In the genomic region with DNA sequence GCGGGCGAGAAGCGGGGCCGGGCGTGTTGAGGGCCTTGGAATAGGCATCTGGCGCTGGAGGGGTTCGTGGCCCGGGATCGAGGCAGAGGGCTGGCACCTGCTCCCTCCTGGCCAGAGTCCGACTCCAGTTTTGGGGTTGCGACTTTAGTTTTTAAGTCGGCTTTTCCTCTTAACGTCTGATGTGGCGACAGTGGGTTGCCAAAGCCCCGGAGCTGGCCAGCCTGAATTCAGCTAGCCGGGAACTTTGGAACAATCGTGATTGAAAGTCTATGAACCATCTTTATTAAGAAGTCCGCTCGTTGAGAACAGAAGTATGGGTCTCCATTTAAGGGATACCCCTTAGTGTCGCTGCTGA, we compare ENCODE assay signal across 9 mouse cellular contexts. TPM values are rescaled to one million over a fixed set of nuclear protein-coding genes. Genes with fewer than 3 reads are reported as not detected.
DNase-seq lines count a peak whose midpoint lies in the region; ATAC-seq and TF ChIP-seq lines count a peak whose summit lies in the region.
"Had no signal": no experiment of that assay in that cellular context is flagged by ENCODE, and none has a peak within 500 bp of the region (broad histone marks: within the 10 kb centered on the region; RNA-seq: fewer than 3 reads in every experiment).

No protein-coding gene starts in this region.

- WGBS in spleen, adult 2 months, result 1% methylated on average over 20 of the region's 20 CpGs
- WGBS in liver, embryonic 11.5 days, result 2% methylated on average over 20 of the region's 20 CpGs
- under 1% methylated on average over 20 of the region's 20 CpGs for WGBS in stomach, postnatal 0 days

- H3K4me3 ChIP-seq in erythroblast, embryonic 14.5 days (replicated peaks), result peak overlapping the region; percentile 70
- H3K4me3 ChIP-seq in spleen, adult 2 months (ENCODE audit: extremely low read depth, insufficient read depth, insufficient read length), result peak overlapping the region; percentile 89
- peak overlapping the region; percentile 88 for H3K4me3 ChIP-seq in liver, embryonic 11.5 days (ENCODE audit: low read depth, low read length)
- H3K4me3 ChIP-seq in stomach, postnatal 0 days (ENCODE audit: low read depth, low read length), result peak overlapping the region; percentile 70

- no peak for TF ChIP-seq EP300 in stomach, postnatal 0 days (optimal IDR thresholded peaks at IDR 0.05)

- no peak for TF ChIP-seq POLR2A in spleen, adult 2 months (IDR thresholded peaks at IDR 0.05; ENCODE audit: low read depth, low read length)

- peaks cover 50% of the 10 kb centered on the region for H3K36me3 ChIP-seq in erythroblast, embryonic 14.5 days (ENCODE audit: control insufficient read depth)
- peaks cover 7% of the 10 kb centered on the region for H3K36me3 ChIP-seq in spleen, adult 2 months (ENCODE audit: control insufficient read depth, insufficient read depth, low read length)
- peaks cover 10% of the 10 kb centered on the region; the same call in 1 of the 2 replicates for H3K36me3 ChIP-seq in liver, embryonic 11.5 days (ENCODE audit: control insufficient read depth, insufficient read depth, low read length)
- peaks cover 1% of the 10 kb centered on the region; the same call in 1 of the 2 replicates for H3K36me3 ChIP-seq in stomach, postnatal 0 days (ENCODE audit: control insufficient read depth, insufficient read depth, low read length)

- no peaks in the 10 kb centered on the region for H3K9me3 ChIP-seq in erythroblast, embryonic 14.5 days (ENCODE audit: control insufficient read depth, low read length)
- no peaks in the 10 kb centered on the region for H3K9me3 ChIP-seq in liver, embryonic 11.5 days (ENCODE audit: control insufficient read depth, low read length)
- no peaks in the 10 kb centered on the region for H3K9me3 ChIP-seq in stomach, postnatal 0 days (ENCODE audit: control insufficient read depth, low read length)

- no peak for TF ChIP-seq CTCF in spleen, adult 2 months (IDR thresholded peaks at IDR 0.05; ENCODE audit: extremely low read depth, insufficient read depth, insufficient read length, insufficient replicate concordance)
- no peak for TF ChIP-seq CTCF in stomach, postnatal 0 days (IDR thresholded peaks at IDR 0.05; ENCODE audit: low read depth)

- H3K27ac ChIP-seq in spleen, adult 2 months (ENCODE audit: insufficient read depth, low read length), result peak overlapping the region; percentile 79
- H3K27ac ChIP-seq in liver, embryonic 11.5 days (ENCODE audit: low read depth, low read length), result 0 out of 2 replicates have a peak overlapping the region, but pooled peaks have one; percentile 46
- peak overlapping the region; percentile 56; the same call in 1 of the 2 replicates for H3K27ac ChIP-seq in stomach, postnatal 0 days (replicated peaks)

- H3K4me2 ChIP-seq in liver, embryonic 11.5 days, result peak overlapping the region; percentile 89
- H3K4me2 ChIP-seq in stomach, postnatal 0 days (replicated peaks; ENCODE audit: low read depth), result peak overlapping the region; percentile 92

- no peaks in the 10 kb centered on the region for H3K27me3 ChIP-seq in erythroblast, embryonic 14.5 days (ENCODE audit: control insufficient read depth)
- H3K27me3 ChIP-seq in spleen, adult 2 months (ENCODE audit: control insufficient read depth, insufficient read depth, low read length), result no peaks in the 10 kb centered on the region
- H3K27me3 ChIP-seq in liver, embryonic 11.5 days (replicated peaks; ENCODE audit: control insufficient read depth, insufficient read depth, low read length), result no peaks in the 10 kb centered on the region; the same call in 1 of the 2 replicates
- no peaks in the 10 kb centered on the region for H3K27me3 ChIP-seq in stomach, postnatal 0 days (ENCODE audit: control insufficient read depth, insufficient read depth, low read length)

- peaks cover 57% of the 10 kb centered on the region for H3K4me1 ChIP-seq in erythroblast, embryonic 14.5 days (ENCODE audit: control insufficient read depth)
- peaks cover 4% of the 10 kb centered on the region; the same call in 1 of the 2 replicates for H3K4me1 ChIP-seq in spleen, adult 2 months (ENCODE audit: control insufficient read depth, insufficient read depth, insufficient read length)
- H3K4me1 ChIP-seq in liver, embryonic 11.5 days (replicated peaks; ENCODE audit: control insufficient read depth, insufficient read depth, low read length), result peaks cover 9% of the 10 kb centered on the region
- no peaks in the 10 kb centered on the region for H3K4me1 ChIP-seq in stomach, postnatal 0 days (replicated peaks; ENCODE audit: control insufficient read depth, insufficient read depth)

- H3K9ac ChIP-seq in liver, embryonic 11.5 days (ENCODE audit: low read depth, low read length), result peak overlapping the region; percentile 74
- H3K9ac ChIP-seq in stomach, postnatal 0 days (ENCODE audit: low read length), result peak overlapping the region; percentile 72

- DNase-seq in spleen, adult 2 months (ENCODE audit: low read depth in 1 of 2, low spot score in 2 of 2), result no peak
- no peak for DNase-seq in spleen, postnatal 4 days (ENCODE audit: low spot score in 2 of 2)
- DNase-seq in liver, embryonic 11.5 days (ENCODE audit: low spot score), result no peak
- DNase-seq in stomach, postnatal 0 days (ENCODE audit: low spot score), result no peak
- no peak for DNase-seq in yolk sac, embryonic 10.5 days (ENCODE audit: low spot score)
- DNase-seq in adrenal gland, postnatal 25 days, result no peak

- ATAC-seq in erythroblast, adult 5-6 weeks (replicated peaks; ENCODE audit: low FRiP score, poor library complexity, severe bottlenecking), result no peak
- ATAC-seq in liver, embryonic 11.5 days (replicated peaks; ENCODE audit: low FRiP score), result no peak
- no peak for ATAC-seq in stomach, postnatal 0 days (ENCODE audit: low FRiP score, low TSS enrichment)

RNA-seq across cellular contexts. Expression of a gene that starts 0.6 kb away (rescaled TPM):
- 2.3 and 2.9 TPM in 2 replicates for polyA plus RNA-seq in erythroblast, embryonic 14.5 days (2012)
- total RNA-seq in erythroblast, adult 5-6 weeks (2015; ENCODE audit: low replicate concordance), result 58.0 and 66.9 TPM in 2 replicates
- total RNA-seq in erythroblast, adult 5-6 weeks (2017; ENCODE audit: low replicate concordance), result 71.4 and 87.7 TPM in 2 replicates
- 7.7 and 8.7 TPM in 2 replicates for polyA plus RNA-seq in spleen, adult 2 months (2012; rRNA removed)
- polyA plus RNA-seq in liver, embryonic 11.5 days (2014; fragmentation: Nextera tagmentation; extraction: Ambion mirVana), result 38.3 and 38.6 TPM in 2 replicates
- polyA plus RNA-seq in stomach, postnatal 0 days (2015; fragmentation: Nextera tagmentation; extraction: Ambion mirVana), result 24.1 and 25.1 TPM in 2 replicates
- total RNA-seq in adrenal gland, postnatal 25 days (2021), result 34.6 and 35.5 TPM in 2 replicates

RNA-seq across cellular contexts. Expression of a gene that starts 10.8 kb away (rescaled TPM):
- 26.8 and 33.4 TPM in 2 replicates for polyA plus RNA-seq in erythroblast, embryonic 14.5 days (2012)
- total RNA-seq in erythroblast, adult 5-6 weeks (2015; ENCODE audit: low replicate concordance), result 191 and 222 TPM in 2 replicates
- total RNA-seq in erythroblast, adult 5-6 weeks (2017; ENCODE audit: low replicate concordance), result 223 and 230 TPM in 2 replicates
- polyA plus RNA-seq in spleen, adult 2 months (2012; rRNA removed), result 142 and 147 TPM in 2 replicates
- 53.8 and 56.3 TPM in 2 replicates for polyA plus RNA-seq in liver, embryonic 11.5 days (2014; fragmentation: Nextera tagmentation; extraction: Ambion mirVana)
- polyA plus RNA-seq in stomach, postnatal 0 days (2015; fragmentation: Nextera tagmentation; extraction: Ambion mirVana), result 51.3 and 52.7 TPM in 2 replicates
- total RNA-seq in adrenal gland, postnatal 25 days (2021), result 88.2 and 124 TPM in 2 replicates

RNA-seq across cellular contexts. Expression of a gene that starts 15.0 kb away (rescaled TPM):
- polyA plus RNA-seq in erythroblast, embryonic 14.5 days (2012), result not detected in 2 replicates
- total RNA-seq in erythroblast, adult 5-6 weeks (2015; ENCODE audit: low replicate concordance), result not detected in 2 replicates
- total RNA-seq in erythroblast, adult 5-6 weeks (2017; ENCODE audit: low replicate concordance), result 0.17 TPM in 1 of 2 replicates, not detected in the other
- polyA plus RNA-seq in spleen, adult 2 months (2012; rRNA removed), result 1.1 and 1.9 TPM in 2 replicates
- polyA plus RNA-seq in liver, embryonic 11.5 days (2014; fragmentation: Nextera tagmentation; extraction: Ambion mirVana), result 4.3 and 4.9 TPM in 2 replicates
- polyA plus RNA-seq in stomach, postnatal 0 days (2015; fragmentation: Nextera tagmentation; extraction: Ambion mirVana), result 5.6 and 5.9 TPM in 2 replicates
- 1.5 and 3.0 TPM in 2 replicates for total RNA-seq in adrenal gland, postnatal 25 days (2021)
- total RNA-seq: layer of hippocampus, postnatal 14 days had no signal

RNA-seq across cellular contexts. Expression of a gene that starts 35.4 kb away (rescaled TPM):
- 7.5 and 12.0 TPM in 2 replicates for polyA plus RNA-seq in erythroblast, embryonic 14.5 days (2012)
- total RNA-seq in erythroblast, adult 5-6 weeks (2015; ENCODE audit: low replicate concordance), result 25.4 and 31.6 TPM in 2 replicates
- 10.6 and 11.4 TPM in 2 replicates for total RNA-seq in erythroblast, adult 5-6 weeks (2017; ENCODE audit: low replicate concordance)
- polyA plus RNA-seq in spleen, adult 2 months (2012; rRNA removed), result 43.5 and 47.2 TPM in 2 replicates
- polyA plus RNA-seq in liver, embryonic 11.5 days (2014; fragmentation: Nextera tagmentation; extraction: Ambion mirVana), result 123 and 135 TPM in 2 replicates
- 39.4 and 40.5 TPM in 2 replicates for polyA plus RNA-seq in stomach, postnatal 0 days (2015; fragmentation: Nextera tagmentation; extraction: Ambion mirVana)
- total RNA-seq in adrenal gland, postnatal 25 days (2021), result 55.1 and 55.9 TPM in 2 replicates

RNA-seq across cellular contexts. Expression of a gene that starts 35.7 kb away (rescaled TPM):
- polyA plus RNA-seq in erythroblast, embryonic 14.5 days (2012), result 9.2 and 10.3 TPM in 2 replicates
- total RNA-seq in erythroblast, adult 5-6 weeks (2015; ENCODE audit: low replicate concordance), result 20.4 and 49.3 TPM in 2 replicates
- total RNA-seq in erythroblast, adult 5-6 weeks (2017; ENCODE audit: low replicate concordance), result 28.2 and 35.1 TPM in 2 replicates
- polyA plus RNA-seq in spleen, adult 2 months (2012; rRNA removed), result 76.9 and 112 TPM in 2 replicates
- polyA plus RNA-seq in liver, embryonic 11.5 days (2014; fragmentation: Nextera tagmentation; extraction: Ambion mirVana), result 35.0 and 40.9 TPM in 2 replicates
- 45.5 and 47.8 TPM in 2 replicates for polyA plus RNA-seq in stomach, postnatal 0 days (2015; fragmentation: Nextera tagmentation; extraction: Ambion mirVana)
- 29.2 and 30.9 TPM in 2 replicates for total RNA-seq in adrenal gland, postnatal 25 days (2021)
